Mouse (Mus musculus) brain, embryonic 14.5 days (tissue): ENCODE data around the gene Tvp23a.

Experiments used
- CTCF ChIP-seq: fragments of 200-500 bp; IDR thresholded peaks from 2 replicates; pipeline ENCODE4 v1.5.1; 2012; ENCODE audit warnings: inconsistent platforms, mild to moderate bottlenecking, moderate library complexity, borderline replicate concordance; ENCODE audit not compliant: insufficient read depth, insufficient read length; ENCODE audit errors: extremely low read depth
- POLR2A ChIP-seq: fragments of 200-500 bp; IDR thresholded peaks from 2 replicates; pipeline ENCODE4 v1.6.1; 2012; ENCODE audit warnings: mild to moderate bottlenecking, inconsistent platforms, borderline replicate concordance; ENCODE audit not compliant: poor library complexity, insufficient read depth, insufficient read length, severe bottlenecking; ENCODE audit errors: extremely low read depth

- no peak for TF ChIP-seq POLR2A
- TF ChIP-seq CTCF: no peak
These were observed 21.0 kb upstream of the Tvp23a start for GRCm38 (mm10) chr16:10468201-10468600.
